36 mouse cellular contexts compared by ENCODE assay signal in genomic region chr13:23502916-23503315, GRCm38 (mm10). TPM values are rescaled to one million over a fixed set of nuclear protein-coding genes. Genes with fewer than 3 reads are reported as not detected.
"Had no signal": no experiment of that assay in that cellular context is flagged by ENCODE, and none has a peak within 500 bp of the region (broad histone marks: within the 10 kb centered on the region; RNA-seq: fewer than 3 reads in every experiment).

No protein-coding gene starts in this region.

- DNase-seq: gastrocnemius, postnatal 14 days; gastrocnemius, postnatal 36 days; heart, adult 11 months; heart, adult 2 months; heart, postnatal 14 days; heart, postnatal 36 days; kidney, adult 2 months; kidney, adult 9 months; kidney, postnatal 14 days; kidney, postnatal 36 days; layer of hippocampus, adult 9-11 months; layer of hippocampus, postnatal 36 days; liver had no signal

- H3K27me3 ChIP-seq: heart, embryonic 13.5 days; heart, embryonic 15.5 days; kidney, embryonic 15.5 days; limb, embryonic 12.5 days had no signal

- H3K9me3 ChIP-seq: heart, embryonic 13.5 days; heart, embryonic 15.5 days; hindbrain, embryonic 13.5 days; hindbrain, embryonic 15.5 days; kidney, embryonic 15.5 days; limb, embryonic 10.5 days; limb, embryonic 12.5 days had no signal

- H3K9ac ChIP-seq: heart, embryonic 15.5 days; hindbrain, embryonic 13.5 days; hindbrain, embryonic 15.5 days; kidney, embryonic 15.5 days; limb, embryonic 12.5 days had no signal

- H3K36me3 ChIP-seq: heart, embryonic 13.5 days; heart, embryonic 15.5 days; hindbrain, embryonic 13.5 days; hindbrain, embryonic 15.5 days; kidney, embryonic 15.5 days; limb, embryonic 10.5 days; limb, embryonic 12.5 days had no signal

- ATAC-seq: hindbrain, postnatal 0 days; intestine, postnatal 0 days had no signal

- H3K4me3 ChIP-seq: heart, adult 2 months; heart, embryonic 15.5 days; hindbrain, embryonic 13.5 days; hindbrain, embryonic 15.5 days; limb, embryonic 12.5 days had no signal

- H3K27ac ChIP-seq: heart, adult 2 months; heart, embryonic 13.5 days; heart, embryonic 15.5 days; hindbrain, embryonic 13.5 days; hindbrain, embryonic 15.5 days; hindbrain, postnatal 0 days; kidney, embryonic 15.5 days; kidney, postnatal 0 days; limb, embryonic 10.5 days; limb, embryonic 12.5 days; liver, embryonic 14.5 days had no signal

- H3K4me2 ChIP-seq: hindbrain, embryonic 13.5 days had no signal

RNA-seq across cellular contexts. Expression of gene Btn2a2, which starts 14.3 kb away (rescaled TPM):
- total RNA-seq: gastrocnemius, adult 18-20 months; gastrocnemius, adult 8-10 months; gastrocnemius, postnatal 14 days; gastrocnemius, postnatal 36 days; heart, adult 2 months; heart, postnatal 14 days; heart, postnatal 36 days; hematopoietic stem cell, adult 5-6 weeks; hindbrain, postnatal 0 days had no signal
- polyA plus RNA-seq: gonadal fat pad, adult 2 months; heart, adult 2 months; intestine, postnatal 0 days; kidney, adult 2 months; liver, embryonic 16.5 days had no signal

RNA-seq across cellular contexts. Expression of gene Btn1a1, which starts 37.2 kb away (rescaled TPM):
- total RNA-seq: gastrocnemius, adult 18-20 months; gastrocnemius, adult 8-10 months; gastrocnemius, postnatal 14 days; gastrocnemius, postnatal 36 days; heart, adult 2 months; heart, postnatal 14 days; heart, postnatal 36 days; layer of hippocampus, adult 18-20 months; layer of hippocampus, adult 8-10 months; layer of hippocampus, postnatal 14 days; layer of hippocampus, postnatal 36 days; left cerebral cortex, adult 18-20 months; left cerebral cortex, postnatal 10 days; left cerebral cortex, postnatal 36 days had no signal
- polyA plus RNA-seq: heart, adult 2 months; hindbrain, embryonic 11.5 days; intestine, postnatal 0 days; kidney, adult 2 months; kidney, postnatal 0 days had no signal
